Mouse (Mus musculus): ENCODE measurements around the gene Ccnd1. TPM values are rescaled to one million over a fixed set of nuclear protein-coding genes. Genes with fewer than 3 reads are reported as not detected.
A peak's percentile ranks its signal among the peaks of the same experiment; 100 is the strongest.

Gene Ccnd1
- total RNA-seq, 2 experiments from 2014 or later, result 41.2 to 42.1 TPM

DNA sequence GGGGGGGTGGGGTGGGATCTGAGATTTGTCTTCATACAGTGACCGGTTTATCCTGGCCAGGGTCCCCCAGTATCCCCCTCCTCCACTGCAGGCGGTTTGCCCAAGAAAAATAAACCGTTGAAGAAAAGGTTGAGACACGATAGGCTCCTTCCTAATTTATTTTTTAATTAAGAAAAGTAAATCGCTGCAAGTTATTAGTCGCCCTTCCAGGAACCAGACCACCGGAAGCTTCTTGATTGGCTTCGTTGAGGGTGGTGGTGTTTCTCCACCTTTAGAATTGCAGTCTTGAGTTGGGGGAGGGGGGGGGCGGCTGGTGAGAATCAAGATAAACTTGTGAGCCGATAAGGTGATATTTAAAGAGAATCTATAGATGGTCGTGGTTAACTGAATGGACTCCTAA lies 860 bp upstream of the Ccnd1 start:
- intact Hi-C loops (cut with DNase I), result loop anchor here (5.0 kb wide), 1 partner anchor 57 kb away; no protein-coding TSS in a partner anchor
- DNase-seq (ENCODE audit: low spot score), result no peak

GRCm38 (mm10) chr7:144940003-144940571 lies 362 bp upstream of the Ccnd1 start:
- intact Hi-C loops (cut with DNase I), result loop anchor here (5.0 kb wide), 1 partner anchor 57 kb away; no protein-coding TSS in a partner anchor
- no peak for DNase-seq (ENCODE audit: low spot score)

GRCm38 (mm10) chr7:144938661-144939343 lies 923 bp downstream of the Ccnd1 start:
- intact Hi-C loops (cut with DNase I), result loop anchor here (2.0 kb wide), 1 partner anchor 172 kb away; no protein-coding TSS in a partner anchor
- DNase-seq (ENCODE audit: low spot score), result no peak

GRCm38 (mm10) chr7:144937899-144938517 lies 1.7 kb downstream of the Ccnd1 start:
- intact Hi-C loops (cut with DNase I), result loop anchor here (1.0 to 2.0 kb wide), 2 partner anchors 173 to 305 kb away; no protein-coding TSS in a partner anchor
- no peak for DNase-seq (ENCODE audit: low spot score)

DNA sequence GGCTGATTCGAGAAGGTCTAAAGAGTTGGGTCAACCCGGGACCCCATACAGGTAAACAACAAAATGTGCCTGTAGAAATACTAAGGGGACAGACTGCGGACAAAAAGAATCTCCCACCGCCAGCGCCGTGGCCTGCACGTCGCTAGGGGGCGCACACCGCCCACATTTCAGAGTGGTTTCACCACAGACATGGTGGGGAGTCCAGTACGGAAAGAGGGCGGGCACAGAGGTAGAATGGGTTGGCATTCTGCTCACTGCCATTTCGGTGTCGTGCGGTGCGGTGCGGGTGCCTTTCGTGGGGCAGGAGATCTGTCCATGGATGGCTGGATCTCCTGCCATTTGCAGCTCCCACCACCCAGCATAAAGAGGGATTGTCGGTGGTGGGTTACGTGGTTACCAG lies 2.2 kb downstream of the Ccnd1 start:
- DNase-seq (ENCODE audit: low spot score), result peak; percentile 77
- intact Hi-C loops (cut with DNase I), result loop anchor here (1.0 kb wide), 1 partner anchor 306 kb away; no protein-coding TSS in a partner anchor

GRCm38 (mm10) chr7:144936311-144936880 lies 3.3 kb downstream of the Ccnd1 start:
- no peak for DNase-seq (ENCODE audit: low spot score)
- intact Hi-C loops (cut with DNase I), result no loop called here

DNA sequence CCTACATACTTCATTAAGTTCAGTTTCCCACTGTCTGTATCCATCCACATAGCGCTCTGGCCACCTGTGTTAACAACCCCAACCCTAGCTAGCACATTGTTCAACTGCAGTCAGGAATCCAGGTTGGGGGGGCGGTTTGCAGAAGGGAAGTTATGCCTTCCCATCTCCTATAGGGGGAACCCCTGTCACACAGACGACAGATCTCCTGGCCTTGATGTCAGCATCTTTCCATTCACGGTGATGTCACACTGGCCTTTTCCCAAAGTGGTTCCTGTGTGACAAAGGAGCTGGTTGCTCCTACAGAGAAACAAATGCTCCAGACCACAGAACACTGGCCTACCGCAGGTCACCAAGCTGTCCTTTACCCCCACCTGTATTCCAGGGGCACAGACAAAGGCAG lies 4.2 kb downstream of the Ccnd1 start:
- intact Hi-C loops (cut with DNase I), result no loop called here
- no peak for DNase-seq (ENCODE audit: low spot score)

GRCm38 (mm10) chr7:144934901-144935300 lies 4.8 kb downstream of the Ccnd1 start:
- intact Hi-C loops (cut with DNase I), result no loop called here
- DNase-seq (ENCODE audit: low spot score), result no peak

- intact Hi-C loops (cut with DNase I), result no loop called here
- DNase-seq (ENCODE audit: low spot score), result no peak
Measured at GRCm38 (mm10) chr7:144933796-144934195, 5.9 kb downstream of the Ccnd1 start.

GRCm38 (mm10) chr7:144933336-144933735 lies 6.4 kb downstream of the Ccnd1 start:
- DNase-seq (ENCODE audit: low spot score), result no peak
- intact Hi-C loops (cut with DNase I), result no loop called here

- DNase-seq (ENCODE audit: low spot score), result no peak
- intact Hi-C loops (cut with DNase I), result no loop called here
Measured at GRCm38 (mm10) chr7:144932389-144932937, 7.3 kb downstream of the Ccnd1 start.

DNA sequence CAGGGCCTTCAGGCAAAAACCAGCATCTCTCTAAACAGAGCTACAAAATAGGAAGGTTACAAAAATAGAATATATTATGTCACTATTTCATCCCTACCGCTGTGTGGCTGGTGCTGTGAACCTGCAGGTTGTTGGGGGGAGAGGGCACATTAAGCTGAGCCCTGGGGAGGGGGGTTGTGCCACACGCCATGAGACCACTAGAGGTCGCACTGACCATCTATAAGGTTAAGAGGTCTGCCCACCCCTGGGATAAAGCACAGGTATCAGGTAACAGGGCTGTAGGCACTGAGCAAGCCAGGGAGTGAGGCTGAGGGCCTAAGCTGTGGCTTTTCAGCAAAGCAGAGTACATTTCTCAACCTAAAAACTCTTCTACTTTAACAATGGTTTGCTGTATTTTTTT lies 7.9 kb downstream of the Ccnd1 start:
- DNase-seq (ENCODE audit: low spot score), result no peak
- intact Hi-C loops (cut with DNase I), result no loop called here

GRCm38 (mm10) chr7:144929931-144930330 lies 9.8 kb downstream of the Ccnd1 start:
- DNase-seq (ENCODE audit: low spot score), result no peak

GRCm38 (mm10) chr7:144929506-144929905 lies 10.2 kb downstream of the Ccnd1 start:
- no peak for DNase-seq (ENCODE audit: low spot score)
- intact Hi-C loops (cut with DNase I), result no loop called here

More at GRCm38 (mm10) chr7:144929931-144930330, 9.8 kb downstream of the Ccnd1 start:
- intact Hi-C loops (cut with DNase I), result no loop called here

DNA sequence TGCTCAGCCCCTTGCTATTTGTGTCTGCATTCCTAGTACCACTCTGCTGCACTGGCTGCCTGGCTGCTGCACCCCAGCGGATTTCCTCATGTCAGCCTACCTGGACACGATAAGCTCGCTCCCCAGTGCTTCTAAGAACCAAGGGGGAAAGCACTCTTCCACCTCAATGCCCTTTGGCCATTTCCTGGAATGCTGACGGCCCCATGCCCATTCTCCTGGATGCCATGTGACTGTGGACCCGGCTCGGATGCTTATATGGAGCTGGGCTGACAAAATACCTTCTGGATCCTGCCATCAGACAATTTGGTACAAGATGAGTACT lies 10.9 kb downstream of the Ccnd1 start:
- intact Hi-C loops (cut with DNase I), result no loop called here
- no peak for DNase-seq (ENCODE audit: low spot score)

DNA sequence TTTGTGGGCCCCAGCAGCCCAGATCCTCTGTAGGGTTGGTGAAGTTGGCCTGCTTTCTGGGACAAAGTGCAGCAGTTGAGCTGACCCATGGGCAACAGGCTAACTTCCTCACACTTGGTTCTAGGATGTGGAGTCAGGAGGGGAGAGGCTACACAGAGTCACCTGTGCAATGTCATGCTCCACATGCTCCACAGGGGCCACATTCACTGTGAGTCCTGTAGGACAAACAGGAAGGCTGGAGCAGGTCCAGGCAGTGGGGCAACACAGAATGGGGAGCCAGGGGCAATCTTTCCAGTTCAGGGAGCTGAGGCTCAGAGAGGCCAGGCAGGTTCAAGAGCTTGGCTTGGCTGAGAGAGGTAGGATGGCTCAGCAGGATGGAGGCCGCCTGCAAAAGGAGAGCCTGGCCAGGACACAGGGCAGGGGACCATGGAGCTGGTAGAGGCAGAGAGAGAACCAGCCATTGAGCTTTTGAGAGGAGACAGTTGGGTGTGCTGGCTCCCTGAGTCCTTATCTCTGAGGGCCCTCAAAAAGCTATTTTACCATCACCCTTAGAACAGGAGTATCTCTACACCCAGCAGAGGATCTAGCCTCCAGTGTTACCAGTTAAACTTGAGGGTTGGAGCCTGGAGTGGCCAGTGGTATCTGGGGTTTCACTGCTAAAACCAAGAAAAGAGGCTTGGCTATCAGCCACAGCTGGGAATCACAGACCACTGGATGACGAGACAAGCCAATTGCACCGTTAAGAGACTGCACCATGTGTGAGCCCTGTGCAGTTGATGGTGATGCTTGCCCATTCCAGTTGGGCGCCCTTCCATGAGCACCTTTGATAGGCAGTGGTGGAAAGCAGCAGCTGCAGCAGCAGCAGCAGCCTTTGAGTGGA lies 11.5 kb downstream of the Ccnd1 start:
- intact Hi-C loops (cut with DNase I), result no loop called here
- DNase-seq (ENCODE audit: low spot score), result no peak

DNA sequence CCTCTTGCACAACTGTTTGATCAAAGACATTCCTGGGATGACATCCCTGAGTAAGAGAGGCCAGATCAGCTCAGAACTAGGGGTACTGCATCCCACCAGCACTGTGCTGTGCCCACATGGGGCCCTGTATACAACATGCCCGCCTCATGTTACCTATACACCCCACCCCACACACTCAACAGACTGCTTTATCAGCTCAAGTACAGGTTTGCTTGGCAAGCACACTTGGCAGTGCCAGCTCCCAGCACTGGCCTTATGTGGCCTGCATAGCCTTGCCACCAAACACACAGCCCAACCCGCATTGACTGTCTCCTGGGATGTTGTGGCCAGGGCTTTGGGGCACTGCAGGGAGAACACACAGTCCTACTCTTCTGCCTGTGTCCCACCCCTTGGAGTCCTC lies 12.1 kb downstream of the Ccnd1 start:
- intact Hi-C loops (cut with DNase I), result no loop called here
- DNase-seq (ENCODE audit: low spot score), result no peak

DNA sequence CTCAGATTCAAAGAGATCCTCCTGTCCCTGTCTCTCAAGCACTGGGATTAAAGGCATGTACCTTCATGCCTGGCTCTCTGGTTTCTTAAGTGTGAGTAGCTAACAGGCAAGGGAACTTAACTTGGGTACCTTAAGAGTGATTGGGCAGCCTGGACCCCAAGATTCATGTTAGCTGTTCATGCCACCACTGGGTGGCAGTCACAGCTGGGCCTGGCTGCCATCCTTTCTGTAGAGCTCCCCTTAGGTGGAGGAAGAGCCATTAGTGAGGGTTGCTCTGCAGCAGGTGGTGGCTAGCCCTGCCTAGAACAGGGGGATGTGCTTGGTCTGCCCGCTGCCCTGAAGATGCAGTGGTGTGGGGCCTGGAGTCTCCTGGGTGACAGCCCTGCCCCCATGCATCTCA lies 20.9 kb downstream of the Ccnd1 start:
- intact Hi-C loops (cut with DNase I), result no loop called here
- DNase-seq (ENCODE audit: low spot score), result no peak

GRCm38 (mm10) chr7:144914948-144915750 lies 24.6 kb downstream of the Ccnd1 start, which contains the start of gene LTO1:
Gene LTO1 (plus strand): TSS chr7:144915100.
- intact Hi-C loops (cut with DNase I), result no loop called here
- peak; percentile 84 for DNase-seq (ENCODE audit: low spot score)

Data from heart, postnatal 25 days (tissue).